Comparison of ENCODE assay signal across 9 mouse cellular contexts in the genomic region with DNA sequence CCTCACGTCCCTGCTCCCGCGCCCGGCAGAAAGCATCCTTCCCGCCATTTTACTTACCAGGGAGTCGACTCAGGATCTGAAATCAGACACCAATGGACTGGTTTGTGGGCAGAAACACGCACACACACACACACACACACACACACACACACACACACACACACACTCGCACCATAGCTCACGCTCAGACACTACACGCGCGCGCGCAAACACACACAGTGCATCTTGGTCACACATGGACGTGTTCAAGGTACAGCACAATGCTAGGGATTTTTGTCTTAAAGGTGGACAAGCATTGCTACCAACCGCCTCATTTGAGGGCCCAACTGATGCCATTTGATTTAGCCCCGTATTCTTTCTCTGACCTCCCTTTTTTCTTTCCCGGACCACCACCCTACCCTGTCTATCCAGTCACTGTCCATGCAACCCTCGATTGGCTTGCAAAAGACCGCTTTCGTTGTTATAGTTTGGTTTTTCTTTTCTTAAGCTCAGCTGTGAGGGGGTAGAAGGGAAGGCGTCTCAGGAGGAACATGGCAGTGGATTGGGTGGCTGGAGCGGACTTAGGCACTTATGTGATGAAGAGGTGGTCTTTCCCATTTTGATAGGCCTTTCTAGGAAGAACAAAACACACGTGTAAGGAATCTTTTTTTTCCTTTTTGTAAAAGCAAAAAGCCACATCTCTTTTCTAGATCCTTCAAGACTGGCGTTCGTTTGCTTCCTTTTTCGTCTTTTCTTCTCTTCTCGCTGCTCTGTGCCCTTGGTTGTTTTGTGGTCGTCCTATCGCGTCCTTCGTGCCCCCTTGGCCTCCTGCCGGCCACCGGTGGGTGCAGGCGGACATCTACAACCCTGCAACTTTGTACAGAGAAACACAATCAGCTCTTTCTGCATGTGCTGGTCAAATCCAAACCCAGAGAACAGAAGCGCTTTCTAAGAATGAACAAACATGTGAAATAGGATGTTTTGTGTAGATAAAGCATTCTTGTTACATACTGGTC. TPM values are rescaled to one million over a fixed set of nuclear protein-coding genes. Genes with fewer than 3 reads are reported as not detected.
DNase-seq lines count a peak whose midpoint lies in the region; ATAC-seq and TF ChIP-seq lines count a peak whose summit lies in the region.
"Had no signal": no experiment of that assay in that cellular context is flagged by ENCODE, and none has a peak within 500 bp of the region (broad histone marks: within the 10 kb centered on the region; RNA-seq: fewer than 3 reads in every experiment).

No protein-coding gene starts in this region.

- H3K36me3 ChIP-seq in testis, adult 2 months (ENCODE audit: control insufficient read depth, insufficient read depth, low read length), result no peaks in the 10 kb centered on the region
- no peaks in the 10 kb centered on the region for H3K36me3 ChIP-seq in liver, embryonic 13.5 days
- H3K36me3 ChIP-seq in stomach, postnatal 0 days (ENCODE audit: control insufficient read depth, insufficient read depth, low read length), result no peaks in the 10 kb centered on the region

- DNase-seq in cerebellum, adult 2 months, result peak; percentile 10 to 44
- no peak for DNase-seq in cerebellum, adult 8-10 months
- no peak for DNase-seq in testis, postnatal 14 days (ENCODE audit: low spot score)
- DNase-seq in liver, embryonic 13.5 days, result no peak
- DNase-seq in stomach, postnatal 0 days (ENCODE audit: low spot score), result no peak

- peaks cover 24% of the 10 kb centered on the region; the same call in 1 of the 2 replicates for H3K27me3 ChIP-seq in cerebellum, adult 2 months (ENCODE audit: control insufficient read depth, insufficient read depth, low read length)
- H3K27me3 ChIP-seq in testis, adult 2 months (ENCODE audit: control insufficient read depth, insufficient read depth, low read length), result no peaks in the 10 kb centered on the region
- H3K27me3 ChIP-seq in liver, embryonic 13.5 days, result peaks cover 93% of the 10 kb centered on the region
- H3K27me3 ChIP-seq in stomach, postnatal 0 days (ENCODE audit: control insufficient read depth, insufficient read depth, low read length), result peaks cover 38% of the 10 kb centered on the region

- H3K4me3 ChIP-seq in cerebellum, adult 2 months (replicated peaks; ENCODE audit: insufficient read depth, low read depth, low read length), result no peak overlapping the region
- 0 out of 2 replicates have a peak overlapping the region, but pooled peaks have one; percentile 7 for H3K4me3 ChIP-seq in testis, adult 2 months (ENCODE audit: control insufficient read depth, low read depth, low read length)
- 0 out of 2 replicates have a peak overlapping the region, but pooled peaks have one; percentile 48 for H3K4me3 ChIP-seq in liver, embryonic 13.5 days (replicated peaks)
- peak overlapping the region; percentile 37; the same call in 1 of the 2 replicates for H3K4me3 ChIP-seq in stomach, postnatal 0 days (ENCODE audit: low read depth, low read length)

- no peak for TF ChIP-seq POLR2A in cerebellum, adult 2 months (IDR thresholded peaks at IDR 0.05; ENCODE audit: borderline replicate concordance, insufficient read depth, low read length)
- no peak for TF ChIP-seq POLR2A in testis, adult 2 months (IDR thresholded peaks at IDR 0.05; ENCODE audit: control insufficient read depth, low read depth, low read length)

- H3K9ac ChIP-seq in liver, embryonic 13.5 days, result no peak overlapping the region
- H3K9ac ChIP-seq in stomach, postnatal 0 days (ENCODE audit: low read length), result no peak overlapping the region
- H3K9ac ChIP-seq: liver, embryonic 14.5 days had no signal

- no peak for TF ChIP-seq EP300 in stomach, postnatal 0 days (optimal IDR thresholded peaks at IDR 0.05)

- WGBS in cerebellum, adult 2 months, result 10% methylated on average over 36 of the region's 36 CpGs
- 2% methylated on average over 36 of the region's 36 CpGs for WGBS in liver, embryonic 13.5 days (ENCODE audit: insufficient replicate concordance)
- 5% methylated on average over 36 of the region's 36 CpGs for WGBS in stomach, postnatal 0 days

- no peak for TF ChIP-seq CTCF in cerebellum, adult 2 months (IDR thresholded peaks at IDR 0.05; ENCODE audit: borderline replicate concordance, insufficient read depth, low read depth, low read length)
- TF ChIP-seq CTCF in testis, adult 2 months (IDR thresholded peaks at IDR 0.05; ENCODE audit: control insufficient read depth, insufficient read depth, insufficient replicate concordance, low read depth, low read length), result no peak
- no peak for TF ChIP-seq CTCF in stomach, postnatal 0 days (IDR thresholded peaks at IDR 0.05; ENCODE audit: low read depth)

- H3K4me1 ChIP-seq in cerebellum, adult 2 months (ENCODE audit: control insufficient read depth, insufficient read depth, low read length), result no peaks in the 10 kb centered on the region; the same call in 1 of the 2 replicates
- peaks cover 20% of the 10 kb centered on the region for H3K4me1 ChIP-seq in testis, adult 2 months (ENCODE audit: control insufficient read depth, insufficient read depth, low read length)
- peaks cover 18% of the 10 kb centered on the region for H3K4me1 ChIP-seq in liver, embryonic 13.5 days (replicated peaks)
- 0 out of 2 replicates have a peak, but pooled peaks cover 4% of the 10 kb centered on the region for H3K4me1 ChIP-seq in stomach, postnatal 0 days (replicated peaks; ENCODE audit: control insufficient read depth, insufficient read depth)

- no peak overlapping the region for H3K27ac ChIP-seq in cerebellum, adult 2 months (ENCODE audit: insufficient read depth, low read length)
- H3K27ac ChIP-seq in testis, adult 2 months (ENCODE audit: control insufficient read depth, insufficient read depth, low read depth, low read length), result no peak overlapping the region
- no peak overlapping the region for H3K27ac ChIP-seq in liver, embryonic 13.5 days
- no peak overlapping the region for H3K27ac ChIP-seq in stomach, postnatal 0 days (replicated peaks)
- H3K27ac ChIP-seq: liver, embryonic 14.5 days had no signal

- peak overlapping the region; percentile 63 for H3K4me2 ChIP-seq in liver, embryonic 13.5 days
- peak overlapping the region; percentile 69 for H3K4me2 ChIP-seq in stomach, postnatal 0 days (replicated peaks; ENCODE audit: low read depth)

- ATAC-seq in liver, embryonic 13.5 days (ENCODE audit: low read depth), result no peak
- no peak; the same call in 1 of the 2 replicates for ATAC-seq in stomach, postnatal 0 days (ENCODE audit: low FRiP score, low TSS enrichment)
- no peak for ATAC-seq in inflammation-experienced regulatory T-cells, adult 6 months
- ATAC-seq in cerebellum, adult (ENCODE audit: insufficient number of reproducible peaks, low FRiP score, low TSS enrichment), result no peak

- H3K9me3 ChIP-seq in liver, embryonic 13.5 days (replicated peaks), result no peaks in the 10 kb centered on the region
- no peaks in the 10 kb centered on the region for H3K9me3 ChIP-seq in stomach, postnatal 0 days (ENCODE audit: control insufficient read depth, low read length)

RNA-seq across cellular contexts. Expression of a gene that starts 8.9 kb away (rescaled TPM):
- polyA plus RNA-seq in cerebellum, adult 2 months (2012; rRNA removed), result 2.0 and 3.1 TPM in 2 replicates
- polyA plus RNA-seq in testis, adult 2 months (2012; rRNA removed), result not detected in 2 replicates
- not detected in 2 replicates for polyA plus RNA-seq in liver, embryonic 13.5 days (2015; fragmentation: Nextera tagmentation; extraction: Ambion mirVana)
- polyA plus RNA-seq in stomach, postnatal 0 days (2015; fragmentation: Nextera tagmentation; extraction: Ambion mirVana), result not detected in 2 replicates
- not detected for polyA plus RNA-seq in inflammation-experienced regulatory T-cells, adult 6 months (2017; shearing (Covaris generic))
- polyA plus RNA-seq: liver, embryonic 14.5 days had no signal

Comparison
In these comparisons a context has a peak if more than half of its experiments do, and no peak if none do; other contexts are left out.
1. DNase-seq: peak in cerebellum, adult 2 months (2 of 2); none in cerebellum, adult 8-10 months (single experiment), testis, postnatal 14 days (single experiment), liver, embryonic 13.5 days (single experiment) and stomach, postnatal 0 days (single experiment).